Mouse (Mus musculus) olfactory bulb, adult 2 months (tissue): ENCODE measurements at regions not wholly inside any gene's neighbourhood (a gene's known extent, or its start where the extent isn't known, plus 50 kb on each side); places are given as distances from the start of the nearest gene placed in this dataset.
"Not testable (repeated sequence)": the region's sequence is repeated elsewhere in the genome, so short reads cannot be mapped to it uniquely, and the experiment has no call there.

ENCODE experiments used
- H3K27ac ChIP-seq: fragments of 200-500 bp; 2 replicates; pipeline ENCODE4 v1.5.1; 2012; ENCODE audit warnings: low read depth, low read length; ENCODE audit not compliant: insufficient read depth
- H3K4me1 ChIP-seq: fragments of 200-500 bp; 2 replicates; pipeline ENCODE4 v1.6.1; 2012; ENCODE audit warnings: low read length; ENCODE audit not compliant: control insufficient read depth, insufficient read depth
- H3K4me3 ChIP-seq: fragments of 200-500 bp; 2 replicates; pipeline ENCODE4 v1.5.1; 2012; ENCODE audit warnings: mild to moderate bottlenecking, low read depth, low read length, moderate library complexity; ENCODE audit not compliant: insufficient read depth
- CTCF ChIP-seq: fragments of 200-500 bp; IDR thresholded peaks from 2 replicates; pipeline ENCODE4 v1.5.1; 2012; ENCODE audit warnings: low read depth, mild to moderate bottlenecking, low read length, moderate library complexity; ENCODE audit not compliant: insufficient read depth
- POLR2A ChIP-seq: fragments of 200-500 bp; IDR thresholded peaks from 2 replicates; pipeline ENCODE4 v1.6.1; 2012; ENCODE audit warnings: mild to moderate bottlenecking, low read depth, low read length, moderate library complexity; ENCODE audit not compliant: insufficient read depth
- WGBS: fragments of 180-500 bp; shearing (Covaris S2); methylation state at CpG from one replicate; pipeline ENCODE4 v1.1.7; 2018; 5-methylcytosine and 5-hydroxymethylcytosine counted together

DNA sequence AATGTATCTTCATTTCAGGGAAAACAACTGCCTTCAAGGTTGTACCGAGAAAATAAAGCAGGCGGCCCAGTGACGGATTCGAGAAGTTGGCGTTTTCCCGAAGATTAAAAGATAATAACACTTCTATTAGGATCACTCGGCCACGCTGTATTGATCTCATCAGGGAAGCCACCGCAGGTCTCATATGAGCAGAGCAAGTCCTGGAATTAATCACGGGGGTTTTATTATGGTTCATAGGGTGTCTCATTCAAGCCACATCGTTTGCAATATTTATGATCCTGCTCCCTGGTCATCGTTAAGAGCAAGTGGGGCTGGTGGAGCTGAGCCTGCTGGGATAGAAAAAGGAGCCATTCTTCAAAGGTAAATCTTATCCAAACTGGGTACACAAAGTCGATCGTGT lies 466.5 kb upstream of the Cdh5 start:
- WGBS: 81% methylated on average over 14 of the region's 14 CpGs
- Histone ChIP-seq H3K27ac (no peak overlapping the region), H3K4me1 (no peaks in the 10 kb centered on the region), H3K4me3 (no peak overlapping the region)
- TF ChIP-seq CTCF (no peak), POLR2A (no peak)

DNA sequence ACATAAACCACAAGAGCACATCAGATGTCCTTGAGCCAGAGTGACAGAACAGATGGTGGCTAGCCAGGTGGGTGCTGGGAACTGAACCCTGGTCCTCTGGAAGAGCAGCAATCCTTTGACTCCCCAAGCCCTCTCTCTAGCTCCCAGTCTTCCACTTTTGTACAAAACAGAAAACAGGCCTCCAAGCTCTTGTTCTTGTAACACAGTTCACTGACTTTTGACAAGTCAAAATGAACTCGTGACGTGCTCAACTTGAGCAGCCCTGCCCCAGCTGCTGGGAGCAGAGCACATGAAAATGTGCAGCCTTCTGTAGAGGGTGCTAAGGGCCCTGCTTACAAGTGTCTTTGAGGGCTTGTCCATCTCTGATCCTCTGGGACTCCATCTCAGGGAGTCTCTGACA lies 457.8 kb upstream of the Cdh5 start:
- TF ChIP-seq POLR2A (no peak), CTCF (no peak)
- H3K4me1 ChIP-seq: no peaks in the 10 kb centered on the region
- 90% methylated on average over 2 of the region's 2 CpGs for WGBS
- no peak overlapping the region for H3K4me3 ChIP-seq
- no peak overlapping the region for H3K27ac ChIP-seq

DNA sequence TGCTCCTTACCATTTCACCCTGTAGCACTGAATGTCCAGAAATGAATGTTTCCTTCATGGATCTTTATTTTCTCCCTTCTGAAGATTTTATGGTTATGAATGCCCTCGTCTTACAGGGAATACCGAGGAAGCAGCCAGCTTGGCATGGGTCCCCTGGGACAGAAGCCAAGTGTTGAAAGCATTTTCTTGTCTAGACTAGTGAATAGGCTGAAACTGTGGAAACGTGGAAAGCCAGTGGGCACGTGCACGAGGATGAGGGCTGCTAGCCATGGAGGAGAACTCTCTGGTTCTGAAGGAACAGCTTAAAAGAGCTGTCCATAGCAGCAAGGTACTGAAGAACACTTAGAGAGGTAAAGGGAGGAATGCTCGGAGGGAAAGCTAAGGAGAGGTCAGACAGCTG lies 457.3 kb upstream of the Cdh5 start:
- Histone ChIP-seq H3K4me3 (no peak overlapping the region), H3K4me1 (no peaks in the 10 kb centered on the region), H3K27ac (no peak overlapping the region)
- TF ChIP-seq CTCF (no peak), POLR2A (no peak)
- WGBS: 56% methylated on average over 6 of the region's 6 CpGs

DNA sequence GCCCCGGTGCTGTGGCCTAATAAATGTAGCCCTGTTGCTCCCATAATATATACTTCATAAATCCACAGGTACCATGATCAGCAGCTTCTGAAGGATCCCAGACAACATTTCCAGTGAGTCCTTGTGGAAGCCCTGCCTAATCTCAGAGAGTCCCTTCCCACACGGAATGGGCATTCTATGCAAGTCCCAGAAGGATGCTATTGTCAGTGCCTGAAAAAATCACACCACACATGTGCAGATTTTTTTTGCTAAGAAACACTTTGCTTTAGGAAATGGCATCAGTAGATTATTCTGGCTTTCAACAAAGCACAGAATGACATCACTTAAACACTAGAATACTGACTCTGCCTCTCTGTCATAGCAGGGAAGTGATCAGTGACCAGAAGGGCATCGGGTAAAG lies 456.6 kb upstream of the Cdh5 start:
- Histone ChIP-seq H3K27ac (no peak overlapping the region), H3K4me3 (no peak overlapping the region), H3K4me1 (no peaks in the 10 kb centered on the region)
- WGBS: 90% methylated on average over 3 of the region's 3 CpGs
- TF ChIP-seq POLR2A (no peak), CTCF (no peak)

DNA sequence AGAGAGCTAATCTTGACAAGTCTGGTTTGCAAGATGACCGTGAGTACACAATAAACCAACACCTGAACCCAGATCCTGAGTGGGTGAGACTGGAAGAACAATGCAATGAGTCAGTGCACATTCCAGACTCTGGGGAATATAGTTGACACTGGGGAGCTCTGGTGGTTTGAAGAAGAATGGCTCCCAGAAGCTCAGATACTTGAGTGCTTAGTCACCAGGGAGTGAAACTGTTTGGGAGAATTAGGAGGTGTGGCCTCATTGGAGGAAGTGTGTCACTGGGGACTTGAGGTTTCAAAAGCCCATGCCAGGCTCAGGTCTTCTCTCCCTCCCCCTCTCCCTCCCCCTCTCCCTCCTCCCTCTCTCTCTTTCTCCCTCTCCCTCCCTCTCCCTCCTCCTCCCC lies 436.6 kb upstream of the Cdh5 start:
- TF ChIP-seq POLR2A: no peak
- no peak for TF ChIP-seq CTCF
- Histone ChIP-seq H3K4me3 (no peak overlapping the region), H3K27ac (no peak overlapping the region), H3K4me1 (no peaks in the 10 kb centered on the region)
- WGBS: 93% methylated on average over 1 of the region's 1 CpGs

DNA sequence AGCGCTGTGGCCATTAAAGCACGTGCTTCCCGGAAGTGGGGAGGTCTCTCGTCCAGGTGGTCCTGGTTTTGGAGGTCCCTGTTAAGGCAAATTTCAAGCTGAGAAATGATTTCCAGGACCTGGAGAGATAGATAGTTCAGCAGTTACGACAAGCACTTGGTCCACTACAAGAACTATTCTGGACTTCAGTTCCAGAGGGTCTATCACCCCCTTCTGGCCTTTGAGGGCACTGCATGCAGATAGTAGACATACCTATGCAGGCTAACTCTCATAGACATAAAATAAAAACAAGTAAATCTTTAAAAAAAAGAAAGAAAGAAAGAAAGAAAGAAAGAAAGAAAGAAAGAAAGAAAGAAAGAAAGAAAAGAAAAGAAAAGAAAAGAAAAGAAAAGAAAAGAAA lies 415.2 kb upstream of the Cdh5 start:
- not testable (repeated sequence) for H3K4me1 ChIP-seq, H3K27ac ChIP-seq, H3K4me3 ChIP-seq
- WGBS: 93% methylated on average over 5 of the region's 5 CpGs

DNA sequence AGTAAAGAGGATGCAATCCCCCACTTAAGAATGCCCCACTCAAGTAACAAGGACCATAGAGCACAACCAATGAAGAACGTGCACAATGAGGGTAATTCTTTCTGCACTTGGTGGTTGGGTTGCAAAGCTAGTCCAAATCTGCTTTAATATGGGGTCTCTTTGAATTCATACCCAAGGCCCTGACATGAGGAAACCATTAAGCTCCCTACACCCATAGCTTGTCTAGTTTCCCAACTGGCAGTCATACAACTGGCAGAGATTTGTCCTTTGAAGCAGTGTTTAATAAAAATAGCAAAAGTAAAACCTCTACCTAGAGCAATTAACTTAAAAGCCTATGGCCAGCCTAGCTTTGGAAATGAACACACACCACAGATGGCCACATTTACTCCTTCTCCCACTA lies 411.0 kb upstream of the Cdh5 start:
- 90% methylated on average over 1 of the region's 1 CpGs for WGBS
- no peak for TF ChIP-seq CTCF
- TF ChIP-seq POLR2A: no peak
- no peak overlapping the region for H3K27ac ChIP-seq
- no peak overlapping the region for H3K4me3 ChIP-seq
- peaks cover 6% of the 10 kb centered on the region for H3K4me1 ChIP-seq

DNA sequence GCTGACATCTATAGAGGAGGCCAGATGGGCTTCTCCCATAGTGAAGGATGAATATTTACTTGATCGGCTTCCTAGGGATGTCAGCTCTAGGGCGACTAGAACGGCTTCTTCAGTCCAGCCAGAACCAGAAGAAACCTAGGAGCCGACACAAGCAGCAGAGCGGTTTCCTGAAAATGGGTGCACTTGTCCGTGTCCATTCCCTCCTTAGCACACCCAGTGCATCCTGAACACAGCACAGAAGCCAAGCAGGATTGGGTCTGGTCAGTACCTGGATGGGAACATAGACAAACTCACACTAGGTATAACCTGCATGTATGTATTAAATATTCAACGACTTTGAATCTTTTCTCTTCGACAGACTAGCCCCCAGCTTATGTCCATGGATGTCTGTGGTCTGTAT lies 407.9 kb upstream of the Cdh5 start:
- 98% methylated on average over 8 of the region's 8 CpGs for WGBS
- H3K4me3 ChIP-seq: no peak overlapping the region
- H3K27ac ChIP-seq: no peak overlapping the region
- peaks cover 6% of the 10 kb centered on the region for H3K4me1 ChIP-seq
- no peak for TF ChIP-seq CTCF
- TF ChIP-seq POLR2A: no peak

DNA sequence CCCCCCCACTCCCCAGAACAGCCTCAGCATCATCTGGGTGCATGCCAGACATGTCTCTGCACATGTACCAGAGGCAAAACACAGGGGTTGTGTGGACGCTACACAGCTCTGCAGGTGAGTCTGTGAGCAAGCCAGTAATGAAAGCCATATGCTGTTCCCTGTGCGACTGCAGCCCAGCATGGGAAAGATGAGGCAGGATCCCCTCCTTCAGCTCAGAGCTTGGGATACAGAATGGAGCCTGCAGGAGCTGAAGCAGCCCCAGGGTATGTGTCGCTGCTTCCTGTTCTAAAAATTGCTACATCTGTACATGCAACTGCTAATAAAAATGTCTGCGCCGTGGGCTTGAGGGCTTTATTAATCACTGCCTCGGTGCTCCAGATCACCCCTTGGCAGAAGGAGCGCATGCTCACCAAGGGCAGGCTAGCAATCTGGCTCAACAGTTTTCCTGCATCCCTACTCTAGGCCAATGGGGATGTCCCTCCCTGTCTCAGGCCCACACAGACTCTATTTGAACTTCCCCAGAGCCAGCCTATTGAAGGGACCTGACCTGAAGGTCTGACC lies 407.0 kb upstream of the Cdh5 start:
- TF ChIP-seq CTCF: no peak
- no peak for TF ChIP-seq POLR2A
- no peak overlapping the region for H3K4me3 ChIP-seq
- 58% methylated on average over 7 of the region's 7 CpGs for WGBS

DNA sequence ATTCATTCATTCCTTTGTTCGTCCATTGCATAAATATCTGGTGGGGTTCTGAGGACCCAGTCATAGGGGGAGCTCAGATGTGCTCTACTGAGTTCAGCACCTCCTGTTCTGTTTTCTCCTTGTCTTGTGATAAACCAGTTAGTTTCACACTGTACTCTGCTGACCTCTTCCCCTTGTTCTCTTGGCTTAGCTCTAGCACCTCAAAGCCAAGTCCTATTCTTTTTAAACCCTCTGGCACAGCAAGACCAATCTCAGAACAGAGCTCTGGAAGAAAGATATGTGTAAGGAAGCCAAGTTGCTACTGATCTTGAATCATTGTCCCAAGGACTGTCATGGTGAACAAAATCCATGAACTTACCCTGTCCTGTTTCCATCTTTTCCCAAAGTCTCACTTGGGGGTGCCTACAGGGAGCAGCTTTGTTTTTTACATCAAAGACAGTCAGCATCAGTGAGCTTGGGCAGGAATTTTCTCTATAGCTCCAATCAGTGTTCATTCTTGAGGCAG lies 402.4 kb upstream of the Cdh5 start:
- WGBS: 81% methylated on average over 1 of the region's 1 CpGs
- no peak overlapping the region for H3K27ac ChIP-seq
- TF ChIP-seq CTCF (no peak), POLR2A (no peak)
- H3K4me3 ChIP-seq: no peak overlapping the region
- H3K4me1 ChIP-seq: peaks cover 6% of the 10 kb centered on the region

More for the DNA sequence above, 407.0 kb upstream of the Cdh5 start:
- Histone ChIP-seq H3K27ac (no peak overlapping the region), H3K4me1 (peaks cover 6% of the 10 kb centered on the region)
